In genomic region chr7:65421451-65421850, GRCm38 (mm10) we compare ENCODE assay signal across 8 mouse cellular contexts.
A peak's percentile ranks its signal among the peaks of the same experiment; 100 is the strongest.
DNase-seq lines count a peak whose midpoint lies in the region; ATAC-seq lines count a peak whose summit lies in the region.

No protein-coding gene starts in this region.

- H3K27ac ChIP-seq in forebrain, embryonic 13.5 days = no peak overlapping the region
- H3K27ac ChIP-seq in hindbrain, embryonic 14.5 days = 0 out of 2 replicates have a peak overlapping the region, but pooled peaks have one; percentile 2
- no peak overlapping the region for H3K27ac ChIP-seq in limb, embryonic 13.5 days
- peak overlapping the region; percentile 39; the same call in 1 of the 2 replicates for H3K27ac ChIP-seq in midbrain, embryonic 13.5 days

- peaks cover 17% of the 10 kb centered on the region for H3K4me1 ChIP-seq in forebrain, embryonic 13.5 days
- H3K4me1 ChIP-seq in hindbrain, embryonic 14.5 days (replicated peaks; ENCODE audit: control insufficient read depth, insufficient read depth, low read length) = peaks cover 11% of the 10 kb centered on the region; the same call in 1 of the 2 replicates
- H3K4me1 ChIP-seq in limb, embryonic 13.5 days = peaks cover 41% of the 10 kb centered on the region
- peaks cover 17% of the 10 kb centered on the region for H3K4me1 ChIP-seq in midbrain, embryonic 13.5 days (replicated peaks)

- H3K27me3 ChIP-seq in forebrain, embryonic 13.5 days = no peaks in the 10 kb centered on the region
- H3K27me3 ChIP-seq in hindbrain, embryonic 14.5 days (ENCODE audit: control insufficient read depth, insufficient read depth, low read length) = no peaks in the 10 kb centered on the region
- no peaks in the 10 kb centered on the region for H3K27me3 ChIP-seq in limb, embryonic 13.5 days
- H3K27me3 ChIP-seq in midbrain, embryonic 13.5 days = no peaks in the 10 kb centered on the region

- H3K4me3 ChIP-seq in forebrain, embryonic 13.5 days = peak overlapping the region; percentile 11
- H3K4me3 ChIP-seq in hindbrain, embryonic 14.5 days (replicated peaks; ENCODE audit: low read length) = no peak overlapping the region
- no peak overlapping the region for H3K4me3 ChIP-seq in limb, embryonic 13.5 days
- H3K4me3 ChIP-seq in midbrain, embryonic 13.5 days (replicated peaks) = 0 out of 2 replicates have a peak overlapping the region, but pooled peaks have one; percentile 3

- DNase-seq in right cerebral cortex, adult 18-20 months = peak; percentile 56
- DNase-seq in right cerebral cortex, postnatal 25 days = no peak
- DNase-seq in hindbrain, embryonic 14.5 days (ENCODE audit: low spot score) = no peak
- DNase-seq in B cell, adult 2 months = no peak
- no peak for DNase-seq in cerebellum, adult 11 months

- no peaks in the 10 kb centered on the region for H3K36me3 ChIP-seq in forebrain, embryonic 13.5 days (ENCODE audit: poor library complexity, severe bottlenecking)
- no peaks in the 10 kb centered on the region for H3K36me3 ChIP-seq in hindbrain, embryonic 14.5 days (replicated peaks; ENCODE audit: control insufficient read depth, insufficient read depth)
- no peaks in the 10 kb centered on the region for H3K36me3 ChIP-seq in limb, embryonic 13.5 days
- no peaks in the 10 kb centered on the region for H3K36me3 ChIP-seq in midbrain, embryonic 13.5 days

- H3K9me3 ChIP-seq in forebrain, embryonic 13.5 days (replicated peaks) = no peaks in the 10 kb centered on the region
- no peaks in the 10 kb centered on the region for H3K9me3 ChIP-seq in hindbrain, embryonic 14.5 days (ENCODE audit: control insufficient read depth, low read length)
- H3K9me3 ChIP-seq in limb, embryonic 13.5 days = no peaks in the 10 kb centered on the region
- H3K9me3 ChIP-seq in midbrain, embryonic 13.5 days = no peaks in the 10 kb centered on the region

- ATAC-seq in forebrain, embryonic 13.5 days = peak; percentile 90
- peak; percentile 79 for ATAC-seq in hindbrain, embryonic 14.5 days (ENCODE audit: low FRiP score)
- ATAC-seq in limb, embryonic 13.5 days (ENCODE audit: low FRiP score, low read depth) = 0 out of 2 replicates have a peak, but pooled peaks have one; percentile 49
- ATAC-seq in midbrain, embryonic 13.5 days = peak; percentile 91

- no peak overlapping the region for H3K9ac ChIP-seq in forebrain, embryonic 13.5 days
- H3K9ac ChIP-seq in hindbrain, embryonic 14.5 days = 0 out of 2 replicates have a peak overlapping the region, but pooled peaks have one; percentile 32
- H3K9ac ChIP-seq in limb, embryonic 13.5 days = no peak overlapping the region
- 0 out of 2 replicates have a peak overlapping the region, but pooled peaks have one; percentile 28 for H3K9ac ChIP-seq in midbrain, embryonic 13.5 days (replicated peaks)

- H3K4me2 ChIP-seq in forebrain, embryonic 13.5 days = peak overlapping the region; percentile 49
- H3K4me2 ChIP-seq in hindbrain, embryonic 14.5 days (replicated peaks) = peak overlapping the region; percentile 33
- no peak overlapping the region for H3K4me2 ChIP-seq in limb, embryonic 13.5 days (replicated peaks)
- H3K4me2 ChIP-seq in midbrain, embryonic 13.5 days (replicated peaks) = peak overlapping the region; percentile 33

- 3% methylated on average over 10 of the region's 10 CpGs for WGBS in forebrain, embryonic 13.5 days
- 1% methylated on average over 10 of the region's 10 CpGs for WGBS in hindbrain, embryonic 14.5 days
- WGBS in limb, embryonic 13.5 days = 46% methylated on average over 10 of the region's 10 CpGs
- WGBS in midbrain, embryonic 13.5 days = 3% methylated on average over 10 of the region's 10 CpGs

Comparison
In these comparisons a context has a peak if more than half of its experiments do, and no peak if none do; other contexts are left out.
1. H3K27ac ChIP-seq: peak in hindbrain, embryonic 14.5 days (single experiment) and midbrain, embryonic 13.5 days (single experiment); none in forebrain, embryonic 13.5 days (single experiment) and limb, embryonic 13.5 days (single experiment).
2. H3K4me3 ChIP-seq: peak in forebrain, embryonic 13.5 days (single experiment) and midbrain, embryonic 13.5 days (single experiment); none in hindbrain, embryonic 14.5 days (single experiment) and limb, embryonic 13.5 days (single experiment).
3. H3K9ac ChIP-seq: peak in hindbrain, embryonic 14.5 days (single experiment) and midbrain, embryonic 13.5 days (single experiment); none in forebrain, embryonic 13.5 days (single experiment) and limb, embryonic 13.5 days (single experiment).
4. Peak in every context shown above with its lines, with median percentiles within 50 percentile points of each other: ATAC-seq.